Mouse (Mus musculus): Measurements from ENCODE around the gene Dstn.

- TF ChIP-seq POLR2A (IDR thresholded peaks at IDR 0.05; ENCODE audit: insufficient read length, low read depth) (no peak), USF1 (IDR thresholded peaks at IDR 0.05; ENCODE audit: low read depth) (no peak), CEBPB (IDR thresholded peaks at IDR 0.05; ENCODE audit: insufficient read depth, poor library complexity, severe bottlenecking) (no peak), MAX (IDR thresholded peaks at IDR 0.05; ENCODE audit: low read depth) (no peak), MYOG (IDR thresholded peaks at IDR 0.05; ENCODE audit: control insufficient read depth in 1 of 3, insufficient read depth in 1 of 3, insufficient read length in 2 of 3, low read depth in 2 of 3) (no peak), TCF12 (IDR thresholded peaks at IDR 0.05; ENCODE audit: insufficient read depth, poor library complexity, severe bottlenecking) (no peak), POLR2AphosphoS2 (IDR thresholded peaks at IDR 0.05; ENCODE audit: insufficient read length, low read depth) (no peak), MYOD1 (IDR thresholded peaks at IDR 0.05; ENCODE audit: control insufficient read depth in 1 of 3, insufficient read length in 2 of 3, low read depth in 2 of 3) (no peak), REST (IDR thresholded peaks at IDR 0.05; ENCODE audit: insufficient read depth, insufficient read length) (no peak), E2F4 (IDR thresholded peaks at IDR 0.05; ENCODE audit: insufficient read depth) (no peak), SRF (IDR thresholded peaks at IDR 0.05; ENCODE audit: control insufficient read depth, insufficient read length, low read depth) (no peak), TCF3 (IDR thresholded peaks at IDR 0.05; ENCODE audit: insufficient read length, low read depth) (no peak)
These were observed 35.8 kb upstream of the Dstn start for GRCm38 (mm10) chr2:143879311-143879710.
